Mouse (Mus musculus) urinary bladder, adult 18-20 months (tissue): ENCODE measurements around the gene Sgpl1.

ENCODE experiments used
- DNase-seq, 2 experiments: peaks; one replicate each; pipeline ENCODE4 v3.0.0; 2022; ENCODE audit warnings: low spot score in 2 of 2, mixed read lengths in 2 of 2

Sgpl1 gene

GRCm38 (mm10) chr10:61086502-61086901, 61.0 kb downstream of the Sgpl1 start:
- DNase-seq, result no peak

- no peak for DNase-seq
Observed at GRCm38 (mm10) chr10:61085364-61085763, 62.1 kb downstream of the Sgpl1 start.

GRCm38 (mm10) chr10:61080931-61081255, 66.6 kb downstream of the Sgpl1 start:
- no peak for DNase-seq

GRCm38 (mm10) chr10:61080227-61080930, 67.1 kb downstream of the Sgpl1 start:
- DNase-seq, result peak in 1 of 2 experiments; percentile 25

GRCm38 (mm10) chr10:61075607-61076006, 71.9 kb downstream of the Sgpl1 start:
- DNase-seq, result no peak

DNA sequence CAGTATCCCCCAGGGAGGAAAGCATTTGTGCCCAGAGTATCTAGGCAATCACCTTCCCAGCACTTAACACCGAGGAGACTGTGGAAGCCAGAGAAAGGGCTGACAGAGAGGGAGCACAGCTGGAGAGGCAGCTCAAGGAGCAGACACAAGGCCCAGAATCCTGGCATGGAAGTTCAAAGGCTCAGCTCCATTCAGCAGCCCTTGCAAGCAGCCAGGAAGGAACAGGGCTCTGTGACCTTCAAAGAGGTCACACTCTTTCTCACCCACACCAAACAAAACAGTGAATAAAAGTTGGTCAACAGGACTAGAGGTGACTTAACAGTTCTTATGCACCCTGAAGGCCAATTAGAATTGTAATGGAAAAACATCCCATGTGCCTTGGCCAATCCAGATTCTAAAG, 72.9 kb downstream of the Sgpl1 start:
- DNase-seq, result no peak

DNA sequence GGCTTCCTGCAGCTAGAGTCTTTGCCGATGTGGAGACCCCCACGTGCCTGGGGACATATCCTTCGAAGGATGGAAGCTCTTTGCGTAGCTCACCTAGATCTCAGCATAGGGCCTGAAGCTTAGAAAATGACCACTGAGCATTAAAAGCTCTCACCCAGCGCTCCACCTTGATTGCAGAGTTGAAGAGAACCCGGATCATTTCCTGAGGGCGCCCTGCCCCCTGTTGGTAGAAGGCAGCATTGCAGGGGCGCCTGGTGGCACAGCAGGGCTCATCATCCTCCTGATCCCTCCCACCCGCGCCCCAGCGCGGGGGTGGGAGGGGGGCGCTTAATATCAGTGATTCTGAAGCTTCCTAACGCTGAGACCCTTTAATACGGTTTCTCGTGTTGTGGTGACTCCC, 75.2 kb downstream of the Sgpl1 start:
- DNase-seq, result no peak

DNA sequence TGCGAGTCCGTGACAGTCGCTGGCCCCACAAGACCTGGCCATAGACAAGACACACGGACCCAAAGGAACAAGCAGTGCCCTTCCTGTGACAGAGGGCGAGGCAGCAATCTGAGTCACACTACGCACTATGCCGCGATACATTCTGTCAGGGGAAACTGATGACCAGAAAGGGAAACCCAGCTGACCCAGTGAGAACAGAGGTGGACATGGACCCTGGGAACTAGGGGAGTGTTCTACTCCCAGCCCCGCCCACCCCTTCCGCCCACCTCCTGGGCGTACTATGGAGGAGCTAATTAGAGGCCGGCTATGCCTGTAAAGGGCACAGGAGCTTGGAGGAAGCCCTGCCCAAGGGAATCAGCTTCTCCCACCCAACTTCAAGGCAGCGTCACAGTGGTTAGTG, 78.3 kb downstream of the Sgpl1 start:
- no peak for DNase-seq

DNA sequence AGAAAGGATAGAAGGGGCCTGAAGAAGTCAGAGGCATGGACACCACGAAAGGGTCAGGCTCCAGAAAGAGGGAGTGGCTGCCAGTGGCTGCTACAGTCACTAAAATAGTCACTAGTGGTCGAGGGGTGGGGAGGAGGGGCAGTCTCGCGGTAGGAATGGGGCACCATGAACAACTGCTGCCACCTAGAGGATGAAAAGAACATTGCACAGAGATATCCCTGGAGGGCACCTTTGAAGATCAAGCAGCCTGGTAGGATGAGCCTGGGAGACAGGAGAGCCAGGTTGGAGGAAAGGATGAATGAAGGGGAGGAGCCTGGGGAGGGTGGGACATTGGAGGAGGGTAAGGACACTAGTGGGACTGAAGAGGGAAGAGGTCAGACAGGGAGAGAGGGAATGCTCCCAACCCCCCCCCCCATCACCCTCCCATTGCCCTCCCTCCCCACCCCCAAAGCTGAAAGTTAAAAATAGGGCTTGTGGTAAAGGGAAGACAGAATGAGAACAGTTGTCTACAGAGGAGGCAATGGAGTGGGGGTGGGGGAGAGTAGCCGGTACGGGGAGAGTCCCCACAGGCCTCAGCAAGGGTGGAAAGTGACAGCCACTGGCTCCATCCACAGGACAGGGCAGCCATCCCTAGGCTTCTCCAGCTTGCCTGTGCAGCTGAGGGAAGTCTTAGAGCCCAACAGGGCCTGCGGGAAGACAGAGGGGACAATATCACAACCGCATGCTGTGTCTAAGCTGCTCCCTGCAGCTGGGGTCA, 78.9 kb downstream of the Sgpl1 start:
- DNase-seq, result no peak

GRCm38 (mm10) chr10:61065287-61066005, 82.1 kb downstream of the Sgpl1 start:
- no peak for DNase-seq

- no peak for DNase-seq
Observed at GRCm38 (mm10) chr10:61064635-61065034, 82.9 kb downstream of the Sgpl1 start.

DNA sequence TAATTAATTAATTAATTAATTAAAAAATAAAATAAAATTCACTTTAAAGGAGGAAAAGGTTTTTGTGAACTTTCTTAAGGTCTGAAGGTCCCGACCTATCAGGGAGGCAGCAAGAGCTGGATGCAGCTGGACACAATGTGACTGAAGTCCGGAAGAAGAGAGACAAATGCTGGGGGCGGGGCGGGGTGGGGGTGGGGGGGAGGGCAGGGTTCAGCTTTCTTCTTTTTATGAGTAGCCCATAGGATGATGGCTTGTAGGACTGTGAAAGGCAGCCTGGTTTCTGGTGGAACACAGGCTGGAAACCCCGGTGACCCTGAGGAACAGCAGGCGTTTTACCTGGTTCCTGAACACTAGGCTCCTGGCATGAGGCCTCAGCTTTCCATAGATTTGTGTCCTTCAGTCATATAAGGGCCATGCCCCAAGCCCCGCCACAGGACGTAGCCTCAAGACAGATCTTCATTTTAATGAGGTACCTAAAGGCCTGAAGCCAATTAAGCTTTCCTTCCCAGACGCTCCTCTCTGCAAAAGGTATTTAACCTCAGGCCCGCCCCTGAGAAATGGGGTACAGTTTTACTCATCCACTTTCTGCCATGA, 84.1 kb downstream of the Sgpl1 start:
- DNase-seq, result no peak

DNA sequence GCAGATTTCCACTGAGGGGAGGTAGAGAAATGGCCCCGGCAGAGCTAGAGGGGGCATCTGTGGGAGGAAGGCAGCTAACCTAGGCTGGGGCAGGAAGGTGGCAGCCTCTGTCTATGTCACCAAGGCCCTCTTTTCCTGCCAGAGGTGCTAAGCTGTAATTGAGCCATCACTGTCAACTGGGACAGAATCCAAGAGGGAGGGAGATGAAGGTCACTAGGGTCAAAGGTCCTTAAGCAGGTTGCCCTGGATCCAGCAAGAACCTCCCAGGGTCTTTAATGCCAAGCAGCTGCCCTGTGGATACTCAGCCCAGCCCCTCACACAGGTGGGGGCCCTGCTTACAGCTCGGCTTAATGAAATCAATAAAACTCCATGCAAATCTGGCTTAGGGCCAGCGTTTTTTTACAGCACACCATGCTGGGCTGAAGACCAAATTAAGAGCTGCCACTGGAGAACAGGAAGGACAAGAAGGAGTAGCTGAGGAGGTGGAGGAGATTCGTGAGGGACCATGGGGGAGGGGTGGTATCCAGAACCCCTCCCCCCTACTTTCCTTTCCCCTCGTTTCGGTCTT, 87.9 kb downstream of the Sgpl1 start:
- no peak for DNase-seq

GRCm38 (mm10) chr10:61059101-61059500, 88.4 kb downstream of the Sgpl1 start:
- no peak for DNase-seq

DNA sequence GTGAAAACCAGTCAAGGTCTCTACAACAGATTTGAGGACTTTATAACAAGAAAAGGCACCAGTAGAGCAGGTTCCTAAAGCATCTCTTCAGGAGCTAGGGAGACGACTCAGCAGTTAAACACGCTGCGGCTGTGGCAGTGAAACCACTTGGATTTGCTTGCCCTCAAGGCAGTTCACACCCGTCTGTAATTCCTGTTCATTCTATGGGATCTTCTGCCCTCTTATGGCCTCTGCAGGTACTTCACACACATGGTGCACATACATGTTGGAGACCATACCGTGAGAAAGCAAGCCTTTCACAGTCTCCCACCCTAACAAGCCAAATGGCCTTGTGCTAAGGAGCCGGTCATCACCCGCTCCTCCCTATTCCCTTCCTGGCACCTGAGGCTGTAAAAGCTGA, 90.8 kb downstream of the Sgpl1 start:
- no peak for DNase-seq

DNA sequence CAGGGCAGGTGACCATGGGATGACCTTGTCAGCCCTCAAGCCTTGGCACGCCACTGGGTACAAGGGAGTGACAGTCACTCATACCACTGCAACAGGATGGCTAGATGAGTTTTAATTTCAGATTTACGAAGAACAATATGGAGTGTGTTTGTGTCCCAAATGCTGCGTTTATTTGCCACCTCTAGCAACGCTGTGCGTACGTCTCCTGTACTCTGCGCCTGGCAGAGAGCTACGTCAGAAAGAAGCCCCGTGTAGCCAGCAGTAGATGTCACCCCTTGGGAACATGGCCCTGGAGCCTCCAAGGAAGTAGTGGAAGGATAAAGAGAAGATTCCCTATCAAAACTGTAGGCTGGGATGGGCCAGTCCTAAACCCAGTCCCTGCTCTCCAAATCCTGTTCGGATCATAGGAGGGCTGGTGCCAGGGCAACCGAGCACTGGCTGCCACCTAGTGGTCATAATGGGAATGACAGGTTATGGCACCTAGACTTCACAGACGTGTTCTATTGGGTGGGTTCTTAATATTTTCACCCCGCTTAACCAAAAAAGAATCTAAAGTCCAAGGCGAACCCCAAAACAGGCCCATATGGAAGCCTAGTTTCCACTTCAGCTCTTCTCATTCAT, 95.4 kb downstream of the Sgpl1 start:
- DNase-seq, result peak; percentile 12 to 32
